Mouse (Mus musculus): Measurements from ENCODE around the gene Rimbp3. TPM values are rescaled to one million over a fixed set of nuclear protein-coding genes. Genes with fewer than 3 reads are reported as not detected.

Gene Rimbp3
- polyA plus RNA-seq, 1 experiment, result 2.2 TPM

GRCm38 (mm10) chr16:17244996-17245395, 36.6 kb downstream of the Rimbp3 start:
- no peak for DNase-seq (ENCODE audit: low read depth)
- TF ChIP-seq CTCF (IDR thresholded peaks at IDR 0.05; ENCODE audit: borderline replicate concordance, extremely low read depth, insufficient read depth, insufficient read length) (no peak), POLR2A (IDR thresholded peaks at IDR 0.05; ENCODE audit: borderline replicate concordance, extremely low read depth, insufficient read depth, insufficient read length, poor library complexity, severe bottlenecking) (no peak)

GRCm38 (mm10) chr16:17247727-17248126, 39.3 kb downstream of the Rimbp3 start:
- TF ChIP-seq CTCF (IDR thresholded peaks at IDR 0.05; ENCODE audit: borderline replicate concordance, extremely low read depth, insufficient read depth, insufficient read length) (no peak), POLR2A (IDR thresholded peaks at IDR 0.05; ENCODE audit: borderline replicate concordance, extremely low read depth, insufficient read depth, insufficient read length, poor library complexity, severe bottlenecking) (no peak)

GRCm38 (mm10) chr16:17249135-17249534, 40.7 kb downstream of the Rimbp3 start:
- no peak for DNase-seq (ENCODE audit: low read depth)
- no peak for TF ChIP-seq CTCF (IDR thresholded peaks at IDR 0.05; ENCODE audit: borderline replicate concordance, extremely low read depth, insufficient read depth, insufficient read length)
- TF ChIP-seq POLR2A (IDR thresholded peaks at IDR 0.05; ENCODE audit: borderline replicate concordance, extremely low read depth, insufficient read depth, insufficient read length, poor library complexity, severe bottlenecking), result no peak

More at GRCm38 (mm10) chr16:17247727-17248126, 39.3 kb downstream of the Rimbp3 start:
- DNase-seq (ENCODE audit: low read depth), result peak; percentile 44

- DNase-seq (ENCODE audit: low read depth), result peak; percentile 84
- TF ChIP-seq POLR2A (IDR thresholded peaks at IDR 0.05; ENCODE audit: borderline replicate concordance, extremely low read depth, insufficient read depth, insufficient read length, poor library complexity, severe bottlenecking), result no peak
- no peak for TF ChIP-seq CTCF (IDR thresholded peaks at IDR 0.05; ENCODE audit: borderline replicate concordance, extremely low read depth, insufficient read depth, insufficient read length)
Observed at GRCm38 (mm10) chr16:17251539-17251938, 43.1 kb downstream of the Rimbp3 start.

GRCm38 (mm10) chr16:17252086-17252726, 43.8 kb downstream of the Rimbp3 start:
- no peak for DNase-seq (ENCODE audit: low read depth)
- no peak for TF ChIP-seq POLR2A (IDR thresholded peaks at IDR 0.05; ENCODE audit: borderline replicate concordance, extremely low read depth, insufficient read depth, insufficient read length, poor library complexity, severe bottlenecking)
- no peak for TF ChIP-seq CTCF (IDR thresholded peaks at IDR 0.05; ENCODE audit: borderline replicate concordance, extremely low read depth, insufficient read depth, insufficient read length)

GRCm38 (mm10) chr16:17252841-17253240, 44.4 kb downstream of the Rimbp3 start:
- DNase-seq (ENCODE audit: low read depth), result no peak
- TF ChIP-seq CTCF (IDR thresholded peaks at IDR 0.05; ENCODE audit: borderline replicate concordance, extremely low read depth, insufficient read depth, insufficient read length) (no peak), POLR2A (IDR thresholded peaks at IDR 0.05; ENCODE audit: borderline replicate concordance, extremely low read depth, insufficient read depth, insufficient read length, poor library complexity, severe bottlenecking) (no peak)

GRCm38 (mm10) chr16:17254005-17254597, 45.7 kb downstream of the Rimbp3 start:
- peak; percentile 56 for DNase-seq (ENCODE audit: low read depth)
- no peak for TF ChIP-seq CTCF (IDR thresholded peaks at IDR 0.05; ENCODE audit: borderline replicate concordance, extremely low read depth, insufficient read depth, insufficient read length)
- no peak for TF ChIP-seq POLR2A (IDR thresholded peaks at IDR 0.05; ENCODE audit: borderline replicate concordance, extremely low read depth, insufficient read depth, insufficient read length, poor library complexity, severe bottlenecking)

- TF ChIP-seq POLR2A (IDR thresholded peaks at IDR 0.05; ENCODE audit: borderline replicate concordance, extremely low read depth, insufficient read depth, insufficient read length, poor library complexity, severe bottlenecking) (no peak), CTCF (IDR thresholded peaks at IDR 0.05; ENCODE audit: borderline replicate concordance, extremely low read depth, insufficient read depth, insufficient read length) (no peak)
- no peak for DNase-seq (ENCODE audit: low read depth)
Observed at GRCm38 (mm10) chr16:17255270-17255669, 46.9 kb downstream of the Rimbp3 start.

- DNase-seq (ENCODE audit: low read depth), result peak; percentile 14
- TF ChIP-seq CTCF (IDR thresholded peaks at IDR 0.05; ENCODE audit: borderline replicate concordance, extremely low read depth, insufficient read depth, insufficient read length), result no peak
Observed at GRCm38 (mm10) chr16:17257359-17257821, 49.0 kb downstream of the Rimbp3 start.

GRCm38 (mm10) chr16:17258917-17259316, 50.5 kb downstream of the Rimbp3 start:
- no peak for DNase-seq (ENCODE audit: low read depth)

GRCm38 (mm10) chr16:17261341-17261740, 52.9 kb downstream of the Rimbp3 start:
- no peak for DNase-seq (ENCODE audit: low read depth)
- TF ChIP-seq CTCF (IDR thresholded peaks at IDR 0.05; ENCODE audit: borderline replicate concordance, extremely low read depth, insufficient read depth, insufficient read length) (no peak), POLR2A (IDR thresholded peaks at IDR 0.05; ENCODE audit: borderline replicate concordance, extremely low read depth, insufficient read depth, insufficient read length, poor library complexity, severe bottlenecking) (no peak)

More at GRCm38 (mm10) chr16:17258917-17259316, 50.5 kb downstream of the Rimbp3 start:
- TF ChIP-seq CTCF (IDR thresholded peaks at IDR 0.05; ENCODE audit: borderline replicate concordance, extremely low read depth, insufficient read depth, insufficient read length) (no peak), POLR2A (IDR thresholded peaks at IDR 0.05; ENCODE audit: borderline replicate concordance, extremely low read depth, insufficient read depth, insufficient read length, poor library complexity, severe bottlenecking) (no peak)

Other genes with a start within 250 kb of the Rimbp3 start
- gene Mapk1, start 225.2 kb upstream of the Rimbp3 start, polyA plus RNA-seq (2012; rRNA removed), result 160 and 166 TPM in 2 replicates
- 74.8 and 97.9 TPM in 2 replicates for gene Ypel1, start 138.9 kb upstream of the Rimbp3 start, polyA plus RNA-seq (2012; rRNA removed)
- gene Ppil2, start 97.3 kb upstream of the Rimbp3 start, polyA plus RNA-seq (2012; rRNA removed), result 134 and 157 TPM in 2 replicates
- gene 2610318N02Rik, start 83.4 kb upstream of the Rimbp3 start, polyA plus RNA-seq (2012; rRNA removed), result 35.9 and 55.8 TPM in 2 replicates
- 20.2 and 23.4 TPM in 2 replicates for gene Sdf2l1, start 76.2 kb upstream of the Rimbp3 start, polyA plus RNA-seq (2012; rRNA removed)
- 41.9 and 51.4 TPM in 2 replicates for gene Ydjc, start 64.0 kb upstream of the Rimbp3 start, polyA plus RNA-seq (2012; rRNA removed)
- 5.4 and 6.2 TPM in 2 replicates for gene Ccdc116, start 61.4 kb upstream of the Rimbp3 start, polyA plus RNA-seq (2012; rRNA removed)
- 96.5 and 127 TPM in 2 replicates for gene Ube2l3, start 6.0 kb upstream of the Rimbp3 start, polyA plus RNA-seq (2012; rRNA removed)
- 12.1 and 16.4 TPM in 2 replicates for gene Hic2, start 25.0 kb downstream of the Rimbp3 start, polyA plus RNA-seq (2012; rRNA removed)
- 46.6 and 63.5 TPM in 2 replicates for gene Tmem191c, start 67.5 kb downstream of the Rimbp3 start, polyA plus RNA-seq (2012; rRNA removed)
- gene Serpind1, start 122.8 kb downstream of the Rimbp3 start, polyA plus RNA-seq (2012; rRNA removed), result 0.93 and 0.98 TPM in 2 replicates
- 9.5 and 19.6 TPM in 2 replicates for gene Snap29, start 197.4 kb downstream of the Rimbp3 start, polyA plus RNA-seq (2012; rRNA removed)
- gene Pi4ka, start 197.7 kb downstream of the Rimbp3 start, polyA plus RNA-seq (2012; rRNA removed), result 131 and 151 TPM in 2 replicates
- 58.5 and 66.4 TPM in 2 replicates for gene Crkl, start 243.4 kb downstream of the Rimbp3 start, polyA plus RNA-seq (2012; rRNA removed)

All from brain, embryonic 14.5 days (tissue).